Mouse (Mus musculus) urinary bladder, postnatal 4 days (tissue): ENCODE results near the gene Ptges2.

Experiments
- DNase-seq, 2 experiments: peaks; one replicate each; pipeline ENCODE4 v3.0.0; 2021 to 2022; ENCODE audit warnings: low spot score in 2 of 2

Ptges2 gene

GRCm38 (mm10) chr2:32440164-32440563, 44.5 kb downstream of the Ptges2 start:
- no peak for DNase-seq

DNA sequence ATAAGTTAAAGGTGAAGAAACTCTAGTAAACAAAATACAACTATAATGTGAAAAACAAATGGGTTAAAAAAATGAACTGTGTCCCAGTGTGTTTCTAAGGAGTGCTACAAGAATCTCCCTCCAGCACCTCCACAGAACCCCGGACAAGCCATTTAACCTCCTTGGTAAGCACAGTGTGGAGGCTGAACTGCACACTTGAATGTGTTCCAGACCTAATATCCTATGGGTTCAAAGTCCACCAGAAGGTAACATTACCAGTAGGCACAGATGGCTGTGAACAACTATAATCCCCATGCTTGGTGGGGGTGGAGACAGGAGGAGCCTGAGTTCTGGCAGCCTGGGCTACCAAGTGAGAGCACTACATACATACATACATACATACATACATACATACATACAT, 44.9 kb downstream of the Ptges2 start:
- no peak for DNase-seq

DNA sequence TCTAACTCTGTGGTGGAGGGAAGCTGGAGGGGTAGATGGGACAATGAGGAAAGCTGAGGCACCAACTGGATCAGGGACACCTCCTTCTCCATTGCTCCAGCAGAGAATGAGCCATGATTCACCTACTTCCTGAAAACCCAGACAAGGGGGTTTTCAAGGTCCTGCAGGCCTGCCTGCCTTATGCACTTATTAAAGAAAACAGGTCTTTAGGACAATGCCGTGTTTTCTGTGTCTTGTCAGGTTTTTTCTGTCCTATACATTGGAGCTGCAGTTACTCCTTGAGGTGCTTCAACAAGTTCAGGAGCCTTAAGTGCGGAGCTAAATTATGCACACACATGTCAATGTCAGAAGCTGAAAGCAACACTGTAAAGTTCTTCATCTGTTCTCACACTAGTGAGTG, 45.9 kb downstream of the Ptges2 start:
- no peak for DNase-seq

GRCm38 (mm10) chr2:32445535-32445934, 49.8 kb downstream of the Ptges2 start:
- DNase-seq, result no peak

DNA sequence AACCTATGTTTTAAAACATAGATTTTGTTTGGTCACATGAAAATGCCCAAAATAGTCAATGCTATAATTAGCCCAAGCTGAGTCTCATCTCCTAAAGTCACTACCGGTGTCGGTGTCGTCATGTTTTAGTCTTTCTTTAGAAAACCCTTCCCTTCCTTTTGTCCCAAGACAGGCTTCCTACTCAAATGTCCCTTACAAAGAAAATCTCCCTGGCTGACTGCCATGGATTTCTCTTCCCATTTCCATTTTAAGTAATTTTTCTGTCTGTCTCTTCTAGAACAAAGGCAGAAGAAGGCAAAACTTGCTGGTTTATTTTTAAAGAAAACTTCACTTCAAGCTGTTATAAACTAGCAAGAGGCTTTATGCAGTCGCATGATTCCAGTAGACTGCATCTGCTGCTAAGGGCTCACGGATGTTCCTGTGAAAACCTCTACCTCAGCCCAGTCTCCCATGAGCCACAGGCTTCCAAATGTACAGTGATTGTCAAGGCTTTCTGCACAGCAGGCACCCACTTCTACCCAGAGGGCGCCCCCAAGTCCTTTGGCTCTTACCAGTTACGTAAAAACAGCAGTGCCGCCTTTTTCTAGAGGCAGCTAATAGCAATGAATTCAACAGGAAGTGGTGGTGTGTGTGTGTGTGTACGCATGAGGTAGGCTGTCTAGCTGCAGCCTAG, 51.7 kb downstream of the Ptges2 start:
- DNase-seq, result no peak

GRCm38 (mm10) chr2:32448480-32448879, 52.8 kb downstream of the Ptges2 start:
- DNase-seq, result no peak

GRCm38 (mm10) chr2:32449761-32450754, 54.4 kb downstream of the Ptges2 start, which contains the start of gene Naif1:
Gene Naif1 (plus strand): TSS chr2:32450457.
- no peak for DNase-seq

DNA sequence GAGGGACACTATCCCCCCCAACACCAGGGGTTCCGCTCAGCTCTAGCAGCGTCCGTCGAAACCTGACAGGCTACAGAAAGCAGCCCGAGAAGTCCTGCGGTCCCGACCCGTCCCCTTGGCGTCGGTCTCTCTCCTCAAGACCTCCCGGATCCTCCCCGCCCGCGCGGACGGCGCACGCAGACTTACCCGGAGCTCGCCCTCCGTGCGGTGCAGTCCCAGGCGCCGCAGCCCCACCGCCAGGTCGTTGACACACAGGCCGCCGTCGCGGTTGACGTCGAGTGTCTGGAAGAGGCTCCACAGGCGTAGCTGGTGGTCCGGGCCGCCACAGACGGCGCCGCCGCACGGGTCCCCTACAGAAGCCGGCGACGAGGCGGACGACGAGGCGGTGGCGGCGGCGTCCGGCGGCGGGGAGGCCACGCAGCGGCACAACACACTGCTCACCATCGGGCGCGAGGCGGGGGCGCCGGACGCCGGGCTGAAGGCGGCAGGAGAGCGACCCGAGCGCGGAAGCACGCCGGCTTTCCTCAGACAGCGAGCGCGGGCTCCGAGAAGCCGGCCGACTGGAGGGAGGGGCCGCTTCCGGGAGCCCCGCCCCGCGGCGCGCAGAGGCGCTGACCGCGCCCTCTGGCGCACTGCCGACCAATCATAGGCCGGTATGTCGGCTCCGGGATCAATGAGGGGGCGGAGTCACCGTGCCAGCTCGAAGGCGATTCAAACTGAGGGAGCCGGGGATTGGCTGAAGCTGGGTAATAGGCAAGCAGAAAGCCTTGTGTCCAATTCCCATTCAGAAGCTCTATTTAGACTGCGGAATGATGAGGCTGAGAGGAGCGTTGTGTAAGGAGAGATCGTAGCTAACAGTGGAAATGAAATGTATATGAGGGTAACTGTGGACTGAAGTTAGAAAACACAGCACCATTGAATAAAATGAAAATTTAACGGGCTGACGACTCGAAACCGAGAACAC, 55.5 kb downstream of the Ptges2 start, which contains the start of gene Slc25a25:
TSS of gene Slc25a25 (minus strand) at position 565 of the 964 bp plus-strand sequence.
- peak; percentile 96 to 98 for DNase-seq

DNA sequence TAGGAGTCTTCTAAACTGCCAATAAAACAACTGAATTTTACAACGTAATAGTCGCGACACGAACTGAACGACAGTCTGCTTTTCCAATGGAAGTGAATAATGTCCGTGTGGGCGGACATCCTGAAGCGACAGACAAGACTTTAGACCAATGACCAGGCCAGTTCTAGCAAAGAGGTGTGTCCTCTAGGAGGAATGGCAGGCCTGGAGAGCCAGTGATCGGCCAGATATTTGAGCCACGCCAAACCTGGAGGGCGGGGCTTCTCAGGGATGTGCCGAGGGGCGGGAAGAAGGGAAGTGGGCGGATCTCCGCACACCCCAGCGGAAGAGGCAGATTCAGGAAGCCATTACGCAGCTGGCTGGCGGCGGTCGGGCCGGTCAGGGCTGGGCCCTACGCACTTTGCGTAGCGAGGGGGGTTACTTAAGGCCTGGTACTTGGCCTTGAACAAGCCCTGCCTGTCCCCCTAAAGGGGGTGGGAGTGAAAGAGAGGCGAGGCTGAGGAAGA, 56.2 kb downstream of the Ptges2 start:
- DNase-seq, result peak; percentile 97 to 99

GRCm38 (mm10) chr2:32452441-32452971, 56.8 kb downstream of the Ptges2 start:
- no peak for DNase-seq

DNA sequence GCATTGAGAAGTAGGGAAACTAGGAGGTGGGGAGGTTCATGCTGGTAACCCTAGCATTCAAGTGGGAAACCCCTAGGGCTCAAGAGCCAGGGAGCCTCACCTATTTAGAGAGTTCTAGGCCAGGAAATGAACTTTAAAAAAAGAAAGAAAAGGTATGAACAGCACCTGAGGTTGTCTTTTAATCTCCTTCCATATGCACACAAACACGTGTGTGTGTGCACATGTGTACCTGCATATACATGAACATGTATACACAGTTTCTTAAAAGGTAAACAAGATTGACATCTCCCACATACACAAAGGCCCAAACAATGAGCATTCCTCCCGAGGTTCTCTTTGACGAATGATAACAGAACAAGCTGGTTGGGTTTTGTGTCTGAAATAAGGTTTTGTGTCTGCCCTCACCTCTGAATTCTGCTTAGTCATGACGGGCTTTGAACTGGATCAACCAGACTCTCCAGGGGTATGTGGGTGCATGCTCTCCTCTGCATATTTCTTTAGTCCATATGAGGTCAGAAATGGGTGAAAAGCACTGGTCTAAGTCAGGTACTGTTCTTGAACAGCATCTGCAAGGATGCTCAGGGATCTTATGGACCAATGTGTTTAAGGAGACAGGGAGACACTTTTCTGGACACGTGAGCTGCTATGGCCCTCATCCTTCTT, 58.1 kb downstream of the Ptges2 start:
- no peak for DNase-seq

DNA sequence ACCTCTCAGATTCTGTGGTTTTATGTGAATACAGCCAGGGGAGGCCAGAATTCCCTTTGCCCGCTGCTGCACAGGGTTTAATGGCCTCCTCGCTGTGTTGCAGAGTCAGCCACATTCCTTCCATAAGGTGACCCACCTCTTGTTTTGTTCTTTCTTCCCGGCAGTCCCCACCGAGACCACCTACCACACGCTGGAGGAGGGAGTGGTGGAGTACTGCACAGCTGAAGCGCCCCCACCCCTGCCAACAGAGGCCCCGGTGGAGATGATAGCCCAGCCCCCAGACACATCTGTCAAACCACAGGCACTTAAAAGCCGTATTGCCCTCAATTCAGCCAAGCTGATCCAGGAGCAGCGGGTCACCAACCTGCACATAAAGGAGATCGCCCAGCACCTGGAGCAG, 58.9 kb downstream of the Ptges2 start:
- no peak for DNase-seq

DNA sequence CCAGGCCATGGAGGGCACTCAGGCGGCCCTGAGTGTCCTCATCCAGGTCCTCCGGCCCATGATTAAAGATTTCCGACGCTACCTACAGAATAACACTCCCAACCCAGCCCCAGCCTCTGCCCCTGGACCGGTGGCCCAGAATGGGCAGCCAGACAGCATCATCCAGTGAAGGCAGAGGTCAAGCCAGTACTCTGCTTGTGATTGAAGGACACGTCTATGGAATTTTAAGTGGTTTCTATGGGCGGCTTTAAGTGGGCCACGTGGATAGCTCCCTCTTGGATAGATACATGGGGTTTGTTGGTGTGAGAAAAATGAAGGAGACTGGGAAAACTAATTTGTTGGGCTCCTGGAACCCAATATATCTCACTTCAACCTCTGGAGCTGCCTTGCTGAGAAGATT, 59.4 kb downstream of the Ptges2 start:
- DNase-seq, result no peak
